Mouse (Mus musculus) heart, adult 8-10 months (tissue): ENCODE data around the gene Apof. TPM values are rescaled to one million over a fixed set of nuclear protein-coding genes. Genes with fewer than 3 reads are reported as not detected.

Experiments
- DNase-seq: peaks from one replicate; pipeline ENCODE4 v3.0.0; 2022; ENCODE audit warnings: low spot score
- total RNA-seq, 4 experiments: library from RNA; stranded (reverse); gene quantifications; 2 replicates each; pipeline ENCODE4 v1.2.4; 2022

The Apof gene
- not detected for total RNA-seq

DNA sequence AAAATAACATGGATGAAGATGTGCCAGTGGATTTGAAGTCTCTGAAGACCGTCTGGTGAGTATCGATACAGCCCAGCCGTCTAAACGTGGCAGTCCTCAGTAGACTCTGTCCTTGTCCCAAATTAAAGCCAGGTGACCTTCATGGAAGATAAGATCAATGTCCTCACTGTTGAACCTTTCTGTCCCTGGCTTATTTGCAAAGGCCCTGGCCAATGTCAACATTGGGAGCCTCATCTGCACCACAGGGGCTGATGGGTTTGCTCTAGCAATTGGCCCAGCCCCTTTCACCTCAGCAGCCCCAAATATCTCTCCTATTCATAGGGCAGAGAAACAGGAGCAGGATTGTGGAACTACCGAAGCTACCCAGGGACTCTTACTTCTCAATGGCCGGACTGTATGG lies at the start of gene Apof:
Apof (plus strand) TSS at position 301 of the 400 bp plus-strand sequence.
- DNase-seq: no peak

DNA sequence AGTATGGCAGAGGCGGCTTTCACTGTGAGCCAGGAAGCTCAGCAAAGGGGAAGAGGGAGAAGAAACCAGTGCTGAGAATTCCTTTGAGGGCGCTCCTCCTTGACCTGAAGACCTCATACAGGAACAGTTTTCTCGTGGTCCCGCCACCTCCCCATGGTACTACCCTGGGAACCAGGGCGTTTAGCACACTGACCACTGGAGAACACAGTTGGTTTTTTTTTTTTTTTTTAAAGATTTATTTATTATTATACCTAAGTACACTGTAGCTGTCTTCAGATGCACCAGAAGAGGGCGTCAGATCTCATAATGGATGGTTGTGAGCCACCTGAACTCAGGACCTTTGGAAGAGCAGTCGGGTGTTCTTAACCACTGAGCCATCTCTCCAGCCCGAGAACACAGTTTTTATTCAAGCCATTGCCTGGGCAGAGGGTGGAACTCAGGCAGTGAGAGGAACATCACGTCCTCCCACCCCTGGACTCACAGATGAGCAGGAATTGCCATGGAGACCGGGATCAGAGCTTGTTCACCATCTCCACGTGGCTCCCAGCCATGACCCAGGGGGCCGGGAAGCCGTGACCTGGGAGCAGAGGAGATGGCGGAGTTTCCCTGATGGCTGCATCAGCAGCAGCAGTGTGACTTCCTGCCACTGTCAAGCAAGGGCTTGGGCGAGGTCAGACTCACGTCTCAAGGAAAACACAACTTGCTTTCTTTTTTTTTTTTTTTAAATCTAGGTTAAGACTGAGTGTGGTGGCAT lies 46.8 kb upstream of the Apof start:
- no peak for DNase-seq

GRCm38 (mm10) chr10:128225064-128225463 lies 43.4 kb upstream of the Apof start:
- no peak for DNase-seq

DNA sequence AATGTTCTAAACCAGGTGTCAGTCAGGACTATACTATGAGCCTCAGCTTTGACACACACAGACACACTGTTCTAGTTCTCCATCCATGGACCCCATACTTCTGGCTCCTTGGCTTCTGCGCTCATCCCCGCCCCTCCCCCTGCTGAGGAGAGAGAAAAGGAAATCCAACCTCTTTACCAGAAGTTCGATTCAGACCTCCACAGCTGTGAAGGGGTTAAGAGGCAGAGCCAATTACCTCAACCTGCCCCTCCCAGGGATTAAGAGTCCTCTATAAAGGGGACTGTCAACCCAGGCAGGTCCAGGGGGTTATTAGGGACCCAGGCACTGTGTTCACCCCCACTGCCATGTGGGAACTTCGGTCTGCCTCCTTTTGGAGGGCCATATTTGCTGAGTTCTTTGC lies 42.9 kb upstream of the Apof start, which contains the start of gene Mip:
Mip (plus strand) TSS at position 301 of the 400 bp plus-strand sequence.
- no peak for DNase-seq

GRCm38 (mm10) chr10:128227592-128227991 lies 40.9 kb upstream of the Apof start:
- DNase-seq: no peak

- DNase-seq: no peak
Measured at GRCm38 (mm10) chr10:128228009-128228408, 40.5 kb upstream of the Apof start.

- DNase-seq: no peak
Measured at GRCm38 (mm10) chr10:128230582-128230981, 37.9 kb upstream of the Apof start.

DNA sequence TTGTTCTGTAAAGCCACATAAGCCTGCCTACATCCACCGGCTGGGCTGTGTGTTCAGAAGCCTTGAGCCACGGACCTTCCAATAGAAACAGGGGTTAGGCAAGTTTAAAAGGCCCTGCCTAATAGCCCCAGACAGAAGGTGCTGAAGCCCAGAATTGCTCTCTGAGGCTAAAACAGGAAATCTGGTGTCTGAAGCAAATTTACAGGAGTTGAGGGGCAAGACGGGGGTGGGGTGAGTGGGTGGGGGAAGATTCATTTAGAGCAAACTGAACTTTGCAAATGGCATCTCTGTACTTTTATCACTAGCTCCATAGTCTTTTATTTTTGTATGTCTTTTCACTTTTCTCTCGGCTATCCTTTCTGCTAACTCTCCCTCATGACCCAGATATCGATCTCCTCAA lies 37.3 kb upstream of the Apof start:
- DNase-seq: no peak

GRCm38 (mm10) chr10:128231697-128232419 lies 36.6 kb upstream of the Apof start, which contains the start of gene Timeless:
Timeless (plus strand) TSS chr10:128232065.
- DNase-seq: peak; percentile 86

GRCm38 (mm10) chr10:128232420-128232985 lies 36.0 kb upstream of the Apof start:
- DNase-seq: peak; percentile 76

DNA sequence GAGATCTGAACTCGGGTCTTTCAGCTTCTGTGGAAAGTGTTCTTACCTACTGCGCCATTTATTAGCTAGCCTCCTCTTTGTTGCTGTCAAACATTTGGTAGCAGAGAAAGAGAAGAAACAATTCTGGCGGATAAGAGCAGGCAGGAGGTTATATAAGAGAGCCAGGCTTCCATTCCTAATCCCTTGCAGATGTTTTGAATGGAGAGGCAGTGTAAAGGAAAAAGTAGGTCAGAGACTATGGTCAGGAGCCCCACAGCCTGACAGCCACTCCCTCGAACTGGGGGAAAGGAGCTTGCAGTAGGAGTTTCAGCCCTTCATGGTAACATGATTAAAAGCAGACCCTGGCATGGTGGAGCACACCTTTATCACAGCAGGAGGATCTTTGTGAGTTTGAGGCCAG lies 32.1 kb upstream of the Apof start:
- no peak for DNase-seq

- DNase-seq: peak; percentile 71
Measured at GRCm38 (mm10) chr10:128237807-128238480, 30.5 kb upstream of the Apof start.

DNA sequence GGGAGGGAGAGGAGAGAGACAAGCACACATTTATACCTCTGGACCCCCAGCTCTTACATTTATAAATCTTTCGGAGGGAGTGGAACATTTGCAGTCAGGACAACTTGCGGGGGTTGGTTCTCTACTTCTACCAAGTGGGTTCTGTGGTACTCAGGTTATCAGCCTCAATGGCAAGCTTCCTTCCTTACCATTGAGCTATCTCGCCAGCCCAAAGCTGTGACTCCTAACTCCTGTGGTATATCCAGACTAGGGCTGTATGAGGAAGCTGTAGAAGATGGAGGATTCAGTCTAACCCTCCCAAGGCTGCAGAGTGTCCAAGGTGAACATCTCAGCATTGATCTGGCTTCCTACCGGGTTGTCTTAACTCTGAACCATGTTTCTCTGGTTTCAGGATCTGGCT lies 29.3 kb upstream of the Apof start:
- no peak for DNase-seq

DNA sequence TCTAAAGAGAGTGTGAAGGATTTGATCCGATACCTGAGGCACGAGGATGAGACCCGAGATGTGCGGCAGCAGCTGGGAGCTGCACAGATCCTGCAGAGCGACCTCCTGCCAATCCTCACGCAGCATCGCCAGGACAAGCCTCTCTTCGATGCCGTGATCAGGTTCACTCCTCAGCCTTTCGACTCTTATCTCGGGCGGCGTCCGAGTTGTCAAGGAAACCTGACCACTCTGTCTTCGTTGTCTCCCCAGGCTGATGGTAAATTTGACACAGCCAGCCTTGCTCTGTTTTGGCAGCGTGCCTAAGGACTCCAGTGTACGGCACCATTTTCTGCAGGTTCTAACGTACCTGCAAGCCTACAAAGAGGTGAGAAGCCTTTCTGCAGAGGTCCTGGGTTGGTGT lies 28.3 kb upstream of the Apof start:
- no peak for DNase-seq

- DNase-seq: peak; percentile 23
Measured at GRCm38 (mm10) chr10:128243252-128243651, 25.2 kb upstream of the Apof start.

DNA sequence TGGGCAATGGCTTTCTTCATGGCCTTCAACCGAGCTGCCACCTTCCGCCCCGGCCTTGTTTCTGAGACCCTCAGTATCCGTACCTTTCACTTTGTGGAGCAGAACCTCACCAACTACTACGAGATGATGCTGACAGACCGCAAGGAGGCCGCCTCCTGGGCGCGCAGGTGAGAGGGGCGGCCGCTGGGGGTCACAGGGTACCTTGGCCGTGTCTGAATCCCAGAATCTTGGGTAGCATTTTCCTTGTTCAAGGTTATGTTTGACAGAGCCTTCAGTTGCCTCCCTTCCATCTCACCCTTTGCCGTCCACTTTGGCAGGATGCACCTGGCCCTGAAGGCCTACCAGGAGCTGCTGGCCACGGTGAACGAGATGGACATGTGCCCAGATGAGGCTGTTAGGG lies 24.4 kb upstream of the Apof start:
- no peak for DNase-seq

- peak; percentile 89 for DNase-seq
Measured at GRCm38 (mm10) chr10:128247020-128247732, 21.3 kb upstream of the Apof start.

DNA sequence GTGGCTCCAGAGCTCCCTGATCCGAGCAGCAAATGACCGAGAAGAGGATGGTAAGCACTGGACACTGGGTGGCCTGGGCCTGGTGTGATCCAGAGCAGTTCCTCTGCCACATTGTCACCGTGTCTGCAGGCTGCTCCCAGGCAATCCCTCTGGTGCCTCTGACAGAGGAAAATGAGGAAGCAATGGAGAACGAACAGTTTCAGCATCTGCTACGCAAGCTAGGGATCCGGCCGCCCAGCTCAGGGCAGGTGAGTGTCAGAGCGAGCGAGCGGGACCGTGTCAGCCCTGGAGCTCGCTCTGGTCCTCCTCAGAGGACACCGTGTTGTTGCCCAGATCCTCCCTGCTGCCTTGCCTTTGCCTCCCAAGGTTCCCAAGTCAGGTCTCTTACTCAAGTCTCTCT lies 17.9 kb upstream of the Apof start:
- no peak for DNase-seq

- no peak for DNase-seq
Measured at GRCm38 (mm10) chr10:128253677-128254255, 14.7 kb upstream of the Apof start, which contains the start of gene Apon. Apon (plus strand) TSS chr10:128254096.

GRCm38 (mm10) chr10:128255925-128256324 lies 12.5 kb upstream of the Apof start:
- no peak for DNase-seq

DNA sequence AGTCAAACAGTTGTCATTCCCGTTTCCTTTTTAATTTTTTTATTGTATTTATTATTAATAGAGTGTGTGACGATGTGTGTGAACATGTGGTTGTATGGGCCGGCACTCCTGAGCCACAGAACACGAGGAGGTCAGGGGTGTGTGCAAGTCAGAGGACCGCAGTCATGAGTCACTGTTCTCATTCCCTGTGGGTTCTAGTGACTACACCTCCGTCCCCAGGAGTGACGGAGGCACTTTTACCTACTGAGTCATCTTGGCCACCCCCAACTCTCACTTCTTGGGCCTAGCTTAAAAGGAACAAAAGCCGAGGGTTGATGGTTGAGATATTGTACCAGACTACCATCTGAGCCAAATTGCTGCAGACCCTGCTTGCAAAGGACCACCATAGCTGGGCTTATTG lies 12.1 kb upstream of the Apof start:
- no peak for DNase-seq
